Mouse (Mus musculus) limb, embryonic 14.5 days (tissue): ENCODE data around the gene Tubb1. TPM values are rescaled to one million over a fixed set of nuclear protein-coding genes. Genes with fewer than 3 reads are reported as not detected.

Experiments used
- ATAC-seq: fragments of 200-750 bp; cut with Nextera tagmentation; 2 replicates; pipeline ENCODE4 v1.8.0; 2017; ENCODE audit warnings: low read depth, moderate number of reproducible peaks, moderate TSS enrichment; ENCODE audit not compliant: low FRiP score
- DNase-seq: peaks from one replicate; pipeline ENCODE4 v3.0.0-alpha.2; 2015; ENCODE audit warnings: low spot score
- H3K27ac ChIP-seq: fragments of 300-500 bp; sonication (generic); replicated peaks from 2 replicates; pipeline ENCODE4 v1.5.1; 2014; ENCODE audit warnings: low read depth, mild to moderate bottlenecking, low read length, moderate library complexity, mixed read lengths
- H3K27me3 ChIP-seq: fragments of 300-500 bp; sonication (generic); 2 replicates; pipeline ENCODE4 v1.6.1; 2014; ENCODE audit warnings: low read length, mixed read lengths; ENCODE audit not compliant: control insufficient read depth, insufficient read depth
- H3K36me3 ChIP-seq: fragments of 300-500 bp; sonication (generic); 2 replicates; pipeline ENCODE4 v1.6.1; 2014; ENCODE audit warnings: mild to moderate bottlenecking, low read length, moderate library complexity, mixed read lengths; ENCODE audit not compliant: control insufficient read depth, insufficient read depth
- H3K4me1 ChIP-seq: fragments of 300-500 bp; sonication (generic); 2 replicates; pipeline ENCODE4 v1.6.1; 2014; ENCODE audit warnings: antibody characterized with exemption, low read length, mixed read lengths; ENCODE audit not compliant: control insufficient read depth, insufficient read depth
- H3K4me2 ChIP-seq: fragments of 300-500 bp; sonication (generic); replicated peaks from 2 replicates; pipeline ENCODE4 v1.6.1; 2014; ENCODE audit warnings: low read depth, mild to moderate bottlenecking, low read length, moderate library complexity; ENCODE audit not compliant: severe bottlenecking
- H3K4me3 ChIP-seq: fragments of 300-500 bp; sonication (generic); replicated peaks from 2 replicates; pipeline ENCODE4 v1.5.1; 2014; ENCODE audit warnings: low read length
- H3K9ac ChIP-seq: fragments of 300-500 bp; sonication (generic); 2 replicates; pipeline ENCODE4 v1.6.1; 2014; ENCODE audit warnings: mild to moderate bottlenecking, low read depth, low read length, moderate library complexity; ENCODE audit not compliant: severe bottlenecking
- H3K9me3 ChIP-seq: fragments of 300-500 bp; sonication (generic); 2 replicates; pipeline ENCODE4 v1.6.1; 2016; ENCODE audit warnings: low read length; ENCODE audit not compliant: control insufficient read depth
- POLR2A ChIP-seq: fragments of 200-500 bp; IDR thresholded peaks from 2 replicates; pipeline ENCODE4 v1.8.0; 2012; ENCODE audit warnings: inconsistent platforms, mild to moderate bottlenecking, moderate library complexity, borderline replicate concordance; ENCODE audit not compliant: insufficient read depth, insufficient read length; ENCODE audit errors: extremely low read depth
- WGBS: fragments of 180-500 bp; shearing (Covaris S2); extraction: QIAGEN DNeasy Blood & Tissue Kit; methylation state at CpG from one replicate; pipeline ENCODE4 v1.1.7; 2014; 5-methylcytosine and 5-hydroxymethylcytosine counted together
- polyA plus RNA-seq, 2 experiments: library from polyadenylated mRNA; depleted of rRNA in 1 of 2; stranded (reverse) in 1 of 2; unstranded in 1 of 2; fragments of >200 nt; fragmentation: Nextera tagmentation in 1 of 2; extraction: Ambion mirVana in 1 of 2; gene quantifications; 2 replicates each; pipeline versions ENCODE4 v1.2.1 to v1.2.3; 2012 to 2014

Gene Tubb1
- polyA plus RNA-seq, 2 experiments, result 1.3 to 1.8 TPM

DNA sequence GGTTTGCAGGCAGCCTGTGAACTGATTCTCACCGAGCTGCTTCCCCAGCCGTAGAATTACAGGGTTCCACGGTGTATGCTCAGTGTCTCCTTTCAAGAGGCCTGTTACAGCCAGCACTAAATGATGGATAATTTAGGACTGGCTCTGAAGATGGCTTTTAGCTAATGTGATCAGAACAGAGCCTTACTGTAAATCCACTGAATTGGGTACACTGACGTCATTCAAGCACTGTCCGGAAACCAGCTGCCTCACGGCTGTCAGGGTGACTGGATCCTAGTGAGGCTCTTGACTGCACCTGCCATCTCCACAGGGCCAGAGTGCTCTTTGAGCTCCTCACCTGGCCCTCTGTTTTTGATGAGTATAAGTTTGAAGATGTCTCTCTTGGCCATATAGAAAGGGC, 29.4 kb upstream of the Tubb1 start:
- no peaks in the 10 kb centered on the region for H3K9me3 ChIP-seq
- peaks cover 8% of the 10 kb centered on the region for H3K4me1 ChIP-seq
- no peak overlapping the region for H3K9ac ChIP-seq
- H3K4me3 ChIP-seq, result no peak overlapping the region
- H3K36me3 ChIP-seq, result peaks cover 59% of the 10 kb centered on the region
- WGBS, result 86% methylated on average over 6 of the region's 6 CpGs
- DNase-seq (no peak), ATAC-seq (no peak)
- H3K4me2 ChIP-seq, result no peak overlapping the region
- TF ChIP-seq POLR2A, result no peak
- no peaks in the 10 kb centered on the region for H3K27me3 ChIP-seq
- no peak overlapping the region for H3K27ac ChIP-seq

DNA sequence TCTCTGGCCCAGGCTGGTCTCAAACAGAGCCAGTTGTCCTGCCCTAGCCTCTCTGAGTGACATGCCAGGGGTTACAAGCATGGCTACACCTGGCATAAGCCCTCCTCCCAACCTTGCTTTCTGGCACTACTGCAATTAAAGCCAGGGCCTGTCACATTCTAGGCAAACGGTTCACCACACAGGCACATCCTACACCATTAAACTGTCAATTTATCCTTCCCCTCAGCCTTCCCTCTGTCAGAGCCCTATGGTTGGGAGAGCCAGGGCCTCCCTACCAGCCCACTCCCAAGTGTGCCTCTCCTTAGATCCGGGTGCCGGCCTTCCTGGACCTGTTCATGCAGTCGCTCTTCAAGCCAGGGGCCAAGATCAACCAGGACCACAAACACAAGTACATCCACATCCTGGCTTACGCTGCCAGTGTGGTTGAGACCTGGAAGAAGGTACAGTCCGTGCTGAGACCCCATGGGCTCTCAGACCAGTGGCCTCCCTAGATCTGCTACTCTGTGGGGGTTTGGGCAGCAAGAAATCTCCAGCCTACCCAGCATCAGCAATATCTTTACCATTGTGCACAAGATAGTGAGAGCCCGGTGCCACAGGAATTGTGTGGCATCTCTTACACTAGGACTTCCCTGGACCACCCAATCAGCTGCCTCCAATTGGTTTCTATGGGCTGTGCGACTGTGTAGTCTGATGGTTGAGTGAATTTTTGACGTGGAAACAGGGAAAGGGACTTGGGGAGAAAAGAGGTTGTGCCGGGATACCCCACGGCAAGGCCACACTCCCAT, 26.0 kb upstream of the Tubb1 start:
- H3K9ac ChIP-seq, result no peak overlapping the region
- H3K27me3 ChIP-seq, result no peaks in the 10 kb centered on the region
- no peak for TF ChIP-seq POLR2A
- H3K4me3 ChIP-seq, result no peak overlapping the region
- no peaks in the 10 kb centered on the region for H3K9me3 ChIP-seq
- H3K4me2 ChIP-seq, result no peak overlapping the region
- DNase-seq (no peak), ATAC-seq (no peak)
- no peaks in the 10 kb centered on the region for H3K4me1 ChIP-seq
- no peak overlapping the region for H3K27ac ChIP-seq
- peaks cover 91% of the 10 kb centered on the region for H3K36me3 ChIP-seq
- 88% methylated on average over 11 of the region's 11 CpGs for WGBS

DNA sequence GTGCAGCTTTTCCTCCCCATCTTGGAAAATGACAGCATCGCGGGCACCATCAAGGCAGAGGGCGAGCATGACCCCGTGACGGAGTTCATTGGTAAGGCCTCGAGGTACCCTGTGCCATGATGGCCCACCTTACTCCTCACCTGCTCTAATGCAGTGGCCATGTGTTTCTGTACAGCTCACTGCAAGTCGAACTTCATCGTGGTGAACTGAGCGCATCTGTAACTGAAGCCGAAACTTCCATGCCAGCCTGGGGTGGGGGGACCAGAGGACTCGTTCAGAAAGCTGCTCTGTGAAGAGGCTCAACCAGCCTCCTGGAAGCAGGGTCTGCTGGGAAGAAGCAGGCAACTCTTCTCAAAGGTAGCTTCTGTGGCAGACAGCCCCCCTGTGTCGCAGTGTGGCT, 23.6 kb upstream of the Tubb1 start:
- ATAC-seq, result no peak

DNA sequence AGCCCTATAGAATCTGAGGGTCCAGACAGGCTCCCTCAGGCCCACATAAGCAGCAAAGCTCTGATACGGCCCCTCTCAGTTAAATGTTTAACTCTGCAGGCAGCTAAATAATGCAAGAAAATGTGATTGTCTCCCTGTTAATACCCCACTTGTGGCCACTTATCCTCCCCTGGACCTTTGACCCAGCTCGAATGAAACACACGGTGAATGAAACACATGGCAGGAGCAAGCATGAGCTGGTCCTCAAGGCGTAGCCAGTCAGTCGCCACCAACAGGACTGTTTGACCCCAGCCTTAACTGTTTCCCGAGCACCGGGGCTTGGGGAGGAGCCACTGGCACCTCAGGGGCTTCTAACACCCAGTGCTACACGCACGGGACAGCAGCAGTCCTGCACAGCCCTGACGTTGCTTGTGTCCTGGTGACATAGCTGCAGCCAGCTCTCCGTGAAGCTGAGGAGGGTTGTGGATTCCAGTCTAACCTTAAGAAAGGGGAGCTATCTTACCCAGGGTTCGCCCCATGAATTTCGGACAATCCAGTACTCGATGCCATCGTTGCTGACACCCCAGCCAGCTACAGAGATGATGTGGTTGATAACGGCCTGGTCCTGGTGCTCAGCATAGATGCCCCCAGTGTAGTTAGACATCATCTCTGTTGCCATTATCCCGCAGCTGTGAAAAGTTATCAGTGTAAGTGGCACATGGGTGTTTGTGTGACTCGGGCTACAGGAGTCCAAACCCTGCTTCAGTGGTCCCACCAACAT, 22.2 kb upstream of the Tubb1 start:
- DNase-seq, result no peak
- H3K4me3 ChIP-seq, result no peak overlapping the region
- peaks cover 81% of the 10 kb centered on the region for H3K36me3 ChIP-seq
- no peaks in the 10 kb centered on the region for H3K9me3 ChIP-seq
- H3K27ac ChIP-seq, result no peak overlapping the region
- H3K9ac ChIP-seq, result no peak overlapping the region
- H3K4me2 ChIP-seq, result no peak overlapping the region
- H3K4me1 ChIP-seq, result no peaks in the 10 kb centered on the region
- TF ChIP-seq POLR2A, result no peak
- 85% methylated on average over 18 of the region's 18 CpGs for WGBS
- H3K27me3 ChIP-seq, result no peaks in the 10 kb centered on the region
- ATAC-seq, result no peak

More for the DNA sequence above, 23.6 kb upstream of the Tubb1 start:
- Histone ChIP-seq H3K4me2 (no peak overlapping the region), H3K9me3 (no peaks in the 10 kb centered on the region), H3K27me3 (no peaks in the 10 kb centered on the region), H3K36me3 (peaks cover 85% of the 10 kb centered on the region), H3K4me3 (no peak overlapping the region), H3K27ac (no peak overlapping the region), H3K4me1 (no peaks in the 10 kb centered on the region), H3K9ac (no peak overlapping the region)
- no peak for TF ChIP-seq POLR2A
- WGBS, result 94% methylated on average over 12 of the region's 12 CpGs
- DNase-seq, result no peak

DNA sequence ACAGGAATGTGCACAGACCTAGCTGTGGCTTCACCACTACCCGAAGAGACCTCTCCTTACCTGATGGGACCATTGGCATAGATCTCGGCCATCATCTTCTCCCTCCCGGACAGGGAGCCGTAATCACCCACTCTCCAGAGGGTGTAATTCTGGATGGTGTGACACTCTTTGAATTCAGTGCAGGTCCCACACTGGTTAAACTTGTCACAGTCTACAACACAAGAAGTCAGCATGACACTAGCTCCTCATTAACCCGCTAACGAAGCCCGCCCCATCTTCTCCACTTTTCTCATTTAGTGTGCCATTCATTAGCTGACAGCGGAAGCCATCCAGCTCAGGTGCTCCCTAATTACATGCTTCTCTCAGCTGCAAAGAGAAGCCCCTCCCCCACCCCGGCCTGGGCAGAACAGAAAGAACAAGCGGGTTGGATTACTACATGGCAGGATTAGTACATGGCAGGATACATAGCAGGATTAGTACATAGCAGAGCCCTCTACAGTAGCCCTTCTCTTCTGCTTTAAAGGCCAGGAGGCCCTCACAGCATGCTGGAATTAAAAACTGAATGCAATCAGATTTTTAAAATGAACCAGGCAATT, 21.4 kb upstream of the Tubb1 start:
- Histone ChIP-seq H3K36me3 (peaks cover 78% of the 10 kb centered on the region), H3K27me3 (no peaks in the 10 kb centered on the region), H3K4me1 (no peaks in the 10 kb centered on the region), H3K9ac (no peak overlapping the region), H3K27ac (no peak overlapping the region), H3K9me3 (no peaks in the 10 kb centered on the region), H3K4me3 (no peak overlapping the region), H3K4me2 (no peak overlapping the region)
- DNase-seq (no peak), ATAC-seq (no peak)
- no peak for TF ChIP-seq POLR2A
- 73% methylated on average over 10 of the region's 10 CpGs for WGBS
